Mouse (Mus musculus): ENCODE results near the gene Col18a1.

The Col18a1 gene

GRCm38 (mm10) chr10:77165963-77166717, at the start of gene Col18a1:
Col18a1 (minus strand) TSS chr10:77166548.
- peak; percentile 42 for DNase-seq

GRCm38 (mm10) chr10:77215641-77216040, 49.3 kb upstream of the Col18a1 start:
- peak; percentile 12 for DNase-seq

GRCm38 (mm10) chr10:77214586-77214985, 48.2 kb upstream of the Col18a1 start:
- peak; percentile 24 for DNase-seq

GRCm38 (mm10) chr10:77213483-77213882, 47.1 kb upstream of the Col18a1 start:
- no peak for DNase-seq

GRCm38 (mm10) chr10:77212354-77213120, 46.2 kb upstream of the Col18a1 start:
- no peak for DNase-seq

- DNase-seq, result peak; percentile 53
These were observed 44.8 kb upstream of the Col18a1 start for GRCm38 (mm10) chr10:77211116-77211570.

GRCm38 (mm10) chr10:77210666-77211065, 44.3 kb upstream of the Col18a1 start:
- DNase-seq, result no peak

- no peak for DNase-seq
These were observed 42.9 kb upstream of the Col18a1 start for GRCm38 (mm10) chr10:77209261-77209660.

- DNase-seq, result peak; percentile 47
These were observed 40.3 kb upstream of the Col18a1 start for GRCm38 (mm10) chr10:77206565-77207079.

GRCm38 (mm10) chr10:77206134-77206533, 39.8 kb upstream of the Col18a1 start:
- no peak for DNase-seq

- no peak for DNase-seq
These were observed 37.6 kb upstream of the Col18a1 start for GRCm38 (mm10) chr10:77203960-77204359.

GRCm38 (mm10) chr10:77201919-77202318, 35.6 kb upstream of the Col18a1 start:
- DNase-seq, result no peak

- no peak for DNase-seq
These were observed 33.9 kb upstream of the Col18a1 start for GRCm38 (mm10) chr10:77200295-77200694.

- DNase-seq, result no peak
These were observed 32.9 kb upstream of the Col18a1 start for GRCm38 (mm10) chr10:77199229-77199628.

GRCm38 (mm10) chr10:77197469-77198209, 31.3 kb upstream of the Col18a1 start:
- DNase-seq, result no peak

GRCm38 (mm10) chr10:77196676-77197075, 30.3 kb upstream of the Col18a1 start:
- no peak for DNase-seq

- no peak for DNase-seq
These were observed 29.8 kb upstream of the Col18a1 start for GRCm38 (mm10) chr10:77196115-77196514.

GRCm38 (mm10) chr10:77193495-77193894, 27.1 kb upstream of the Col18a1 start:
- no peak for DNase-seq

- no peak for DNase-seq
These were observed 26.4 kb upstream of the Col18a1 start for GRCm38 (mm10) chr10:77192745-77193144.

- no peak for DNase-seq
These were observed 24.9 kb upstream of the Col18a1 start for GRCm38 (mm10) chr10:77190967-77191915.

- DNase-seq, result no peak
These were observed 21.1 kb upstream of the Col18a1 start for GRCm38 (mm10) chr10:77187427-77187826.

- no peak for DNase-seq
These were observed 16.5 kb upstream of the Col18a1 start for GRCm38 (mm10) chr10:77182804-77183331.

All from lung, postnatal 14 days (tissue).